Mouse (Mus musculus) intestine, postnatal 0 days (tissue): Measurements from ENCODE around the gene Adgrf4. TPM values are rescaled to one million over a fixed set of nuclear protein-coding genes. Genes with fewer than 3 reads are reported as not detected.

Experiments used
- ATAC-seq: fragments of 200-750 bp; cut with Nextera tagmentation; 2 replicates; pipeline ENCODE4 v1.8.0; 2017; ENCODE audit warnings: mild to moderate bottlenecking, moderate TSS enrichment, moderate library complexity
- H3K27ac ChIP-seq: fragments of 300-500 bp; sonication (generic); 2 replicates; pipeline ENCODE4 v1.5.1; 2014; ENCODE audit warnings: mild to moderate bottlenecking, low read depth, low read length, moderate library complexity
- H3K27me3 ChIP-seq: fragments of 300-500 bp; sonication (generic); replicated peaks from 2 replicates; pipeline ENCODE4 v1.6.1; 2014; ENCODE audit warnings: low read length, mixed read lengths; ENCODE audit not compliant: control insufficient read depth, insufficient read depth
- H3K36me3 ChIP-seq: fragments of 300-500 bp; sonication (generic); 2 replicates; pipeline ENCODE4 v1.6.1; 2014; ENCODE audit warnings: mild to moderate bottlenecking, moderate library complexity; ENCODE audit not compliant: control insufficient read depth, insufficient read depth
- H3K4me1 ChIP-seq: fragments of 300-500 bp; sonication (generic); replicated peaks from 2 replicates; pipeline ENCODE4 v1.6.1; 2014; ENCODE audit warnings: antibody characterized with exemption, low read length, mixed read lengths; ENCODE audit not compliant: control insufficient read depth, insufficient read depth
- H3K4me2 ChIP-seq: fragments of 300-500 bp; sonication (generic); replicated peaks from 2 replicates; pipeline ENCODE4 v1.6.1; 2014; ENCODE audit warnings: low read depth, mild to moderate bottlenecking, moderate library complexity
- H3K4me3 ChIP-seq: fragments of 300-500 bp; sonication (generic); 2 replicates; pipeline ENCODE4 v1.5.1; 2014; ENCODE audit warnings: low read depth, low read length
- H3K9ac ChIP-seq: fragments of 300-500 bp; sonication (generic); 2 replicates; pipeline ENCODE4 v1.6.1; 2014; ENCODE audit warnings: mild to moderate bottlenecking, low read depth, low read length
- H3K9me3 ChIP-seq: fragments of 300-500 bp; sonication (generic); 2 replicates; pipeline ENCODE4 v1.6.1; 2016; ENCODE audit warnings: mixed run types; ENCODE audit not compliant: control insufficient read depth
- CTCF ChIP-seq: sonication (generic); IDR thresholded peaks from 2 replicates; pipeline ENCODE4 v1.5.1; 2016; ENCODE audit warnings: low read depth, mild to moderate bottlenecking, control low read depth, antibody characterized with exemption, moderate library complexity
- WGBS: fragments of 180-500 bp; shearing (Covaris S2); extraction: QIAGEN DNeasy Blood & Tissue Kit; methylation state at CpG from one replicate; pipeline ENCODE4 v1.1.7; 2014; 5-methylcytosine and 5-hydroxymethylcytosine counted together
- polyA plus RNA-seq: library from polyadenylated mRNA; unstranded; fragments of >200 nt; fragmentation: Nextera tagmentation; extraction: Ambion mirVana; gene quantifications from 2 replicates; pipeline ENCODE4 v1.2.1, GENCODE M21; 2015

Gene Adgrf4
- polyA plus RNA-seq, 1 experiment from 2014 or later = 0.07 TPM

- 87% methylated on average over 9 of the region's 9 CpGs for WGBS
These were observed 10.1 kb upstream of the Adgrf4 start for GRCm38 (mm10) chr17:42702198-42702597.

GRCm38 (mm10) chr17:42694730-42695129 lies 2.6 kb upstream of the Adgrf4 start:
- Histone ChIP-seq H3K9me3 (no peaks in the 10 kb centered on the region), H3K4me1 (no peaks in the 10 kb centered on the region), H3K27me3 (no peaks in the 10 kb centered on the region), H3K4me2 (no peak overlapping the region), H3K36me3 (no peaks in the 10 kb centered on the region), H3K4me3 (no peak overlapping the region), H3K27ac (no peak overlapping the region), H3K9ac (no peak overlapping the region)
- no peak for ATAC-seq
- no peak for TF ChIP-seq CTCF
- 85% methylated on average over 4 of the region's 4 CpGs for WGBS

More at GRCm38 (mm10) chr17:42702198-42702597, 10.1 kb upstream of the Adgrf4 start:
- TF ChIP-seq CTCF = no peak
- Histone ChIP-seq H3K9ac (no peak overlapping the region), H3K4me2 (no peak overlapping the region), H3K9me3 (no peaks in the 10 kb centered on the region), H3K27me3 (no peaks in the 10 kb centered on the region), H3K36me3 (no peaks in the 10 kb centered on the region), H3K4me3 (no peak overlapping the region), H3K27ac (no peak overlapping the region), H3K4me1 (no peaks in the 10 kb centered on the region)
- ATAC-seq = no peak

GRCm38 (mm10) chr17:42690531-42690930 lies 1.6 kb downstream of the Adgrf4 start:
- Histone ChIP-seq H3K9me3 (no peaks in the 10 kb centered on the region), H3K4me1 (no peaks in the 10 kb centered on the region), H3K4me3 (no peak overlapping the region), H3K27me3 (no peaks in the 10 kb centered on the region), H3K27ac (no peak overlapping the region), H3K9ac (no peak overlapping the region), H3K36me3 (no peaks in the 10 kb centered on the region), H3K4me2 (no peak overlapping the region)
- 78% methylated on average over 8 of the region's 8 CpGs for WGBS
- no peak for ATAC-seq
- TF ChIP-seq CTCF = no peak

- WGBS = 20% methylated on average over 14 of the region's 14 CpGs
- H3K36me3 ChIP-seq = no peaks in the 10 kb centered on the region
- no peaks in the 10 kb centered on the region for H3K4me1 ChIP-seq
- no peak for ATAC-seq
- H3K4me3 ChIP-seq = no peak overlapping the region
- no peak overlapping the region for H3K4me2 ChIP-seq
- no peaks in the 10 kb centered on the region for H3K27me3 ChIP-seq
- no peak overlapping the region for H3K27ac ChIP-seq
- peak; percentile 95 for TF ChIP-seq CTCF
- no peak overlapping the region for H3K9ac ChIP-seq
- no peaks in the 10 kb centered on the region for H3K9me3 ChIP-seq
These were observed 33.3 kb downstream of the Adgrf4 start for GRCm38 (mm10) chr17:42658634-42659422.

- ATAC-seq = no peak
- 79% methylated on average over 3 of the region's 3 CpGs for WGBS
- TF ChIP-seq CTCF = no peak
These were observed 48.7 kb downstream of the Adgrf4 start for GRCm38 (mm10) chr17:42643416-42643815.

GRCm38 (mm10) chr17:42630206-42630605 lies 61.9 kb downstream of the Adgrf4 start:
- WGBS = 88% methylated on average over 2 of the region's 2 CpGs
- H3K4me1 ChIP-seq = no peaks in the 10 kb centered on the region
- TF ChIP-seq CTCF = no peak

More at GRCm38 (mm10) chr17:42643416-42643815, 48.7 kb downstream of the Adgrf4 start:
- Histone ChIP-seq H3K27ac (no peak overlapping the region), H3K36me3 (no peaks in the 10 kb centered on the region), H3K27me3 (no peaks in the 10 kb centered on the region), H3K4me1 (no peaks in the 10 kb centered on the region), H3K9me3 (no peaks in the 10 kb centered on the region), H3K4me2 (no peak overlapping the region), H3K9ac (no peak overlapping the region), H3K4me3 (no peak overlapping the region)

More at GRCm38 (mm10) chr17:42630206-42630605, 61.9 kb downstream of the Adgrf4 start:
- H3K36me3 ChIP-seq = no peaks in the 10 kb centered on the region
- no peak overlapping the region for H3K4me3 ChIP-seq
- no peak overlapping the region for H3K9ac ChIP-seq
- H3K27ac ChIP-seq = no peak overlapping the region
- H3K27me3 ChIP-seq = no peaks in the 10 kb centered on the region
- no peaks in the 10 kb centered on the region for H3K9me3 ChIP-seq
- ATAC-seq = no peak
- H3K4me2 ChIP-seq = no peak overlapping the region
